In the genomic region with DNA sequence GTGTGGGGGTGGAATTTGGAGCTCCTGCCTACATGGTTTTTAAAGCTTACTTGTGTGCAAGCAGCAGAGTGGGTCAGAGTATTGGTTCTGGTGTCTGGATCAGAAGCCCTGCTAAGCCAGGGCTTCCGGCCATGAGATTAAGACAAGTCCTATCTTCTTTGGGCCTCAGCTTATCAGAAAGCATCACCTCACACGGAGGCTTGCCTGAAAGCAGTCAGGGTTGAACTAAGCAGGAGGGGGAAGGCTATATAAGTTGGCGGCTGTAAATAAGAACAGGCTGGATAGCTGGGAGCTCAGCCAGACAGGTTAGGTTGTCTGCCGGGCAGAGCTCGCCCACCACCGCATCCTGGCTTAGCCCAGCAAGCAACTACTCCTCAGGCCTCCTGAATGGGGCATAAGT, we compare ENCODE assay signal across 27 mouse cellular contexts.
DNase-seq lines count a peak whose midpoint lies in the region; ATAC-seq and TF ChIP-seq lines count a peak whose summit lies in the region.
"Had no signal": no experiment of that assay in that cellular context is flagged by ENCODE, and none has a peak within 500 bp of the region (broad histone marks: within the 10 kb centered on the region; RNA-seq: fewer than 3 reads in every experiment).

No protein-coding gene starts in this region.

- no peaks in the 10 kb centered on the region for H3K79me2 ChIP-seq in heart, adult 2 months (replicated peaks; ENCODE audit: control insufficient read depth, insufficient read depth, low read length)
- no peaks in the 10 kb centered on the region for H3K79me2 ChIP-seq in MEL (ENCODE audit: control insufficient read depth, insufficient read depth, low read length, poor library complexity)

- H3K36me3 ChIP-seq in heart, embryonic 10.5 days, result no peaks in the 10 kb centered on the region
- no peaks in the 10 kb centered on the region for H3K36me3 ChIP-seq in heart, adult 2 months (ENCODE audit: control insufficient read depth, insufficient read depth, low read length)
- no peaks in the 10 kb centered on the region for H3K36me3 ChIP-seq in intestine, embryonic 15.5 days
- no peaks in the 10 kb centered on the region for H3K36me3 ChIP-seq in intestine, embryonic 16.5 days (ENCODE audit: control insufficient read depth, insufficient read depth, low read length)
- peaks cover 0 to 14% of the 10 kb centered on the region in 2 experiments; a peak in 2 of 4 replicates for H3K36me3 ChIP-seq in MEL (ENCODE audit: control insufficient read depth in 1 of 2, insufficient read depth in 2 of 2, low read length in 2 of 2)
- H3K36me3 ChIP-seq: embryonic facial prominence, embryonic 10.5 days; embryonic facial prominence, embryonic 13.5 days; forebrain, embryonic 12.5 days; forebrain, embryonic 15.5 days; G1E; hindbrain, embryonic 12.5 days; hindbrain, embryonic 15.5 days had no signal

- ATAC-seq in intestine, embryonic 15.5 days, result 0 out of 2 replicates have a peak, but pooled peaks have one; percentile 26
- ATAC-seq in intestine, embryonic 16.5 days, result no peak
- peak; percentile 50 for ATAC-seq in megakaryocyte-erythroid progenitor cell, adult 5-6 weeks (replicated peaks; ENCODE audit: low FRiP score, low TSS enrichment, poor library complexity, severe bottlenecking)
- ATAC-seq: forebrain, embryonic 15.5 days had no signal

- 30% methylated on average over 6 of the region's 6 CpGs for WGBS in heart, embryonic 10.5 days
- 75% methylated on average over 6 of the region's 6 CpGs for WGBS in heart, adult 2 months
- 50% methylated on average over 6 of the region's 6 CpGs for WGBS in intestine, embryonic 15.5 days
- WGBS in intestine, embryonic 16.5 days, result 57% methylated on average over 6 of the region's 6 CpGs

- TF ChIP-seq CTCF in heart, adult 2 months (IDR thresholded peaks at IDR 0.05), result no peak
- no peak for TF ChIP-seq CTCF in MEL (IDR thresholded peaks at IDR 0.05 in 2 of 3, conservative IDR thresholded peaks at IDR 0.05 in 1 of 3; ENCODE audit: control insufficient read depth in 1 of 3, insufficient read depth in 1 of 3, low read depth in 2 of 3, low read length in 3 of 3, poor library complexity in 1 of 3, severe bottlenecking in 1 of 3)

- no peak for DNase-seq in heart, embryonic 10.5 days (ENCODE audit: low spot score)
- no peak for DNase-seq in heart, adult 2 months
- DNase-seq in MEL (ENCODE audit: low read depth, low spot score), result peak; percentile 38
- no peak for DNase-seq in right cerebral cortex, adult 2 months (ENCODE audit: low spot score in 2 of 2)
- DNase-seq: adrenal gland, adult 2 months; adrenal gland, postnatal 14 days; B cell, adult 2 months; cerebellum, adult 11 months; cerebellum, adult 2 months; cerebellum, adult 9-11 months; cerebellum, postnatal 36 days; embryo, embryonic 11 days; gastrocnemius, adult 2 months; gastrocnemius, postnatal 14 days; heart, adult 11 months had no signal

- no peak overlapping the region for H3K4me3 ChIP-seq in heart, embryonic 10.5 days
- no peak overlapping the region for H3K4me3 ChIP-seq in heart, adult 2 months
- no peak overlapping the region for H3K4me3 ChIP-seq in intestine, embryonic 15.5 days (replicated peaks)
- no peak overlapping the region for H3K4me3 ChIP-seq in intestine, embryonic 16.5 days (ENCODE audit: low read length)
- no peak overlapping the region for H3K4me3 ChIP-seq in MEL (ENCODE audit: control insufficient read depth in 1 of 2, insufficient read depth in 1 of 2, low read depth in 2 of 2, low read length in 2 of 2)
- H3K4me3 ChIP-seq: embryonic facial prominence, embryonic 10.5 days; embryonic facial prominence, embryonic 13.5 days; erythroblast, embryonic 14.5 days; forebrain, embryonic 12.5 days; forebrain, embryonic 15.5 days; gastrocnemius, adult 2 months; hindbrain, embryonic 12.5 days; hindbrain, embryonic 15.5 days had no signal

- H3K27ac ChIP-seq in heart, embryonic 10.5 days, result peak overlapping the region; percentile 36; the same call in 1 of the 2 replicates
- H3K27ac ChIP-seq in heart, adult 2 months, result no peak overlapping the region
- no peak overlapping the region for H3K27ac ChIP-seq in intestine, embryonic 15.5 days
- no peak overlapping the region for H3K27ac ChIP-seq in intestine, embryonic 16.5 days (ENCODE audit: low read length)
- peak overlapping the region; percentile 47 for H3K27ac ChIP-seq in MEL (ENCODE audit: control insufficient read depth, low read depth, low read length)
- H3K27ac ChIP-seq: embryonic facial prominence, embryonic 10.5 days; embryonic facial prominence, embryonic 13.5 days; forebrain, embryonic 12.5 days; forebrain, embryonic 15.5 days; gastrocnemius, adult 2 months; hindbrain, embryonic 12.5 days; hindbrain, embryonic 15.5 days had no signal

- H3K9me3 ChIP-seq in heart, embryonic 10.5 days, result no peaks in the 10 kb centered on the region
- no peaks in the 10 kb centered on the region for H3K9me3 ChIP-seq in intestine, embryonic 15.5 days
- no peaks in the 10 kb centered on the region for H3K9me3 ChIP-seq in intestine, embryonic 16.5 days (ENCODE audit: control insufficient read depth, low read length)
- H3K9me3 ChIP-seq in MEL (replicated peaks; ENCODE audit: insufficient read depth, low read length), result no peaks in the 10 kb centered on the region
- H3K9me3 ChIP-seq: embryonic facial prominence, embryonic 10.5 days; embryonic facial prominence, embryonic 13.5 days; forebrain, embryonic 12.5 days; forebrain, embryonic 15.5 days; hindbrain, embryonic 12.5 days; hindbrain, embryonic 15.5 days had no signal

- intact Hi-C loops in heart, adult 2 months (cut with DNase I), result no loop called here

- no peak overlapping the region for H3K9ac ChIP-seq in heart, adult 2 months (ENCODE audit: low read depth, low read length)
- H3K9ac ChIP-seq in intestine, embryonic 15.5 days, result no peak overlapping the region
- H3K9ac ChIP-seq in intestine, embryonic 16.5 days (ENCODE audit: low read depth, low read length), result no peak overlapping the region
- H3K9ac ChIP-seq in MEL (ENCODE audit: control insufficient read depth, low read depth, low read length, poor library complexity, severe bottlenecking), result no peak overlapping the region
- H3K9ac ChIP-seq: embryonic facial prominence, embryonic 13.5 days; forebrain, embryonic 12.5 days; forebrain, embryonic 15.5 days; hindbrain, embryonic 12.5 days; hindbrain, embryonic 15.5 days had no signal

- peaks cover 64% of the 10 kb centered on the region for H3K27me3 ChIP-seq in heart, embryonic 10.5 days (ENCODE audit: insufficient read depth, poor library complexity, severe bottlenecking)
- no peaks in the 10 kb centered on the region for H3K27me3 ChIP-seq in heart, adult 2 months (ENCODE audit: control insufficient read depth, insufficient read depth, low read length)
- no peaks in the 10 kb centered on the region for H3K27me3 ChIP-seq in intestine, embryonic 15.5 days (replicated peaks)
- H3K27me3 ChIP-seq in intestine, embryonic 16.5 days (replicated peaks; ENCODE audit: control insufficient read depth, insufficient read depth, low read length), result no peaks in the 10 kb centered on the region
- no peaks in the 10 kb centered on the region for H3K27me3 ChIP-seq in MEL (ENCODE audit: control insufficient read depth in 1 of 2, insufficient read depth in 2 of 2, low read length in 2 of 2)
- H3K27me3 ChIP-seq: CH12.LX; forebrain, embryonic 15.5 days had no signal

- H3K4me2 ChIP-seq in intestine, embryonic 15.5 days (replicated peaks), result no peak overlapping the region
- no peak overlapping the region for H3K4me2 ChIP-seq in intestine, embryonic 16.5 days (ENCODE audit: low read depth, low read length)
- H3K4me2 ChIP-seq: embryonic facial prominence, embryonic 13.5 days; forebrain, embryonic 12.5 days; forebrain, embryonic 15.5 days; hindbrain, embryonic 12.5 days; hindbrain, embryonic 15.5 days had no signal

- no peak for TF ChIP-seq EP300 in heart, adult 2 months (IDR thresholded peaks at IDR 0.05; ENCODE audit: insufficient read depth, low read depth, low read length)
- peak; percentile 25 to 35; a peak in 2 of 4 replicates for TF ChIP-seq EP300 in MEL (IDR thresholded peaks at IDR 0.05; ENCODE audit: low read depth in 1 of 2, low read length in 2 of 2)

- no peak for TF ChIP-seq RAD21 in MEL (IDR thresholded peaks at IDR 0.05; ENCODE audit: low read depth, low read length)

- no peak for TF ChIP-seq POLR2A in heart, adult 2 months (IDR thresholded peaks at IDR 0.05; ENCODE audit: insufficient read depth, low read depth, low read length)
- TF ChIP-seq POLR2A in MEL (IDR thresholded peaks at IDR 0.05; ENCODE audit: control insufficient read depth in 1 of 2, insufficient read depth in 1 of 2, low read depth in 1 of 2, low read length in 2 of 2, poor library complexity in 1 of 2), result no peak

- peaks cover 46% of the 10 kb centered on the region for H3K4me1 ChIP-seq in heart, embryonic 10.5 days
- H3K4me1 ChIP-seq in heart, adult 2 months (ENCODE audit: control insufficient read depth, insufficient read depth, low read length), result no peaks in the 10 kb centered on the region; the same call in 1 of the 2 replicates
- H3K4me1 ChIP-seq in intestine, embryonic 15.5 days (replicated peaks), result peaks cover 13% of the 10 kb centered on the region
- H3K4me1 ChIP-seq in intestine, embryonic 16.5 days (ENCODE audit: control insufficient read depth, insufficient read depth, low read length), result peaks cover 7% of the 10 kb centered on the region; the same call in 1 of the 2 replicates
- H3K4me1 ChIP-seq in MEL (ENCODE audit: control insufficient read depth in 1 of 2, insufficient read depth in 2 of 2, low read length in 2 of 2), result peaks cover 12 to 28% of the 10 kb centered on the region in 2 experiments
- H3K4me1 ChIP-seq: forebrain, embryonic 15.5 days had no signal

TF ChIP-seq in MEL, 35 proteins besides CTCF, POLR2A, EP300 and RAD21:
- peak; percentile 9; the same call in 1 of the 2 replicates for TF ChIP-seq TCF12 (IDR thresholded peaks at IDR 0.05; ENCODE audit: low read depth, low read length)
- no peak for TF ChIP-seq ZMIZ1 (IDR thresholded peaks at IDR 0.05; ENCODE audit: low read depth, low read length)
- peak; percentile 63 for TF ChIP-seq GATA1 (IDR thresholded peaks at IDR 0.05; ENCODE audit: low read depth, low read length)

Comparison
In these comparisons a context has a peak if more than half of its experiments do, and no peak if none do; other contexts are left out.
1. H3K27ac ChIP-seq: peak in heart, embryonic 10.5 days (single experiment) and MEL (single experiment); none in heart, adult 2 months (single experiment), intestine, embryonic 15.5 days (single experiment) and intestine, embryonic 16.5 days (single experiment).